Mouse (Mus musculus) activated CD4-positive, CD25-positive, alpha-beta regulatory T cell, adult 4 months (primary cell): ENCODE data around the gene Tnrc6c. TPM values are rescaled to one million over a fixed set of nuclear protein-coding genes. Genes with fewer than 3 reads are reported as not detected.

ENCODE experiments used
- ATAC-seq: one replicate; pipeline ENCODE4 v1.8.0; 2017
- polyA plus RNA-seq, 2 experiments: library from polyadenylated mRNA; unstranded; fragments of 100-300 nt; shearing (Covaris generic); gene quantifications; one replicate each; pipeline ENCODE4 v1.2.1; 2017

Tnrc6c gene
- polyA plus RNA-seq, 2 experiments from 2014 or later, result 14.3 to 16.8 TPM

DNA sequence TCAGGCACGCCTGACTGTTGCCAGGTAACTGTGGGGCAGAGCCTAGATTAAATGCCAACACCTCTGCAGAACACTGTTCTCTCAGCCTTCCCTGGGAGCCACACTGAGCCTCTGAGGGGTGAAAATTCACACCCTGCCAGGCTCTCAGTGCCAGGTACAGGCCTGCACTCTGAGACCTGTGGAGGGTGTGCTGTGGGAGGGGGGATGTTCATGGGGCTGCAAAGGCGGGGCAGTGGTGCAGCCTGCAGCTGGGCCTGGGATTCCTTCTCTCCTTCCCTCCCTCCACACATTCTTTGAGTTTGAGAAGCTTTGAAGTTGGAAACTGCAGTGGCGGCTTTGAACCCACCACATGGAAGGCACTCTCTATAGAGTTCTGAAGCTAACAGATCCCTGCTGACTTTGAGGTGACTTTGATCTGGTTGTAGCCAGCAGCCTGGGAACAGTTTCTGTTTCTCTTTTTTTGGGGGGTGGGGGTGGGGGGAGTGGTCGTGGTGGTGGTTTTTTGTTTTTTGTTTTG is 140.0 kb downstream of the Tnrc6c start:
- ATAC-seq, result no peak

DNA sequence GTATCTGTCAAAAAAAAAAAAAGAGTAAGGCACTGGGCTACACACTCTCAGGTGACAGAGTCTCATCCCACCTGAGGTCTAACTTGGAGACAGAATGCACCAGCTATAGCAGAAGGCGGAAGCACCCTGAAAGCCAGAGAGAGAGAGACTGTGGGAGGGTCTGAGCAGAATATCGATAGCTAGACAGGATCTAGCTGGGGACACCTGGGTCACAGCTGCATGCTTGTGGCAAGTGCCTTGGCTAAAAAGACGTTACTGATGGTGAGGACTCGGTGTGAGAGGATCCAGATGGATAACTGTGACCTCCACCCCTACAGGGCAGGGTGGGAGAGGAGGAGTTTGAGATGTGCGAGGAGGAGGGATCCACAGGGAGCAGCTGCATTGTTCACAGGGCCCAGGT is 142.9 kb downstream of the Tnrc6c start:
- ATAC-seq, result no peak

DNA sequence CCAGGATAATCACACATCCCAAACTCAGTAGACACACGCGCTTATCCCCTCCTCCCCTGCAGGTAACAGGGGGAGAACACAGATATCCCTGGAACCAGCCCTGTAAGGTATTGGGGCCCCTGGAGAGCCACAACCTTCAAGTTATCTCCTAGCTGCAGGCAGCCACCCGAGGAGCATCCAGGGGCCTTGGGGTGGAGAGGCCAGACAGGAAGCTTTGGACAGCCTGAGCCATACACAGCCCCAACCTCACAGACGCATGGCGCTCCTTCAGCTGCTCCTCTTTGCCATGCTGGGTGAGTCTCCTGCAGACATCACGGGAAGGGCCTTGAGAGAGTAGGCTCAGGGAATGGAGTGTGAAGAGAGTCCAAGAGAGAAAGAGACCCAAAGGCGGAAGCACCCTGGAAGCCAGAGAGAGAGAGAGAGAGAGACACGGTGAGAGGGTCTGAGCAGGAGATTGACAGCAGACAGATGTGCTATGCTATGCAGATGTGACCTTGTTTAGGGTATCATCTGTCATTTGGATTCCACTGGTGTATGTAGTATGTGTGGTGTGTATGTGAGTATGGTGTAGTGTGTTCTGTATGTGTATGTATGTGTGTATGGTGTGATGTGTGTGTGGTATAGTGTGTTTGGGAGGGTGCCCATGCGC is 143.5 kb downstream of the Tnrc6c start, which contains the start of gene 6030468B19Rik:
Gene 6030468B19Rik, plus strand, starts transcription at position 150 of the 649 bp plus-strand sequence.
- ATAC-seq, result no peak

DNA sequence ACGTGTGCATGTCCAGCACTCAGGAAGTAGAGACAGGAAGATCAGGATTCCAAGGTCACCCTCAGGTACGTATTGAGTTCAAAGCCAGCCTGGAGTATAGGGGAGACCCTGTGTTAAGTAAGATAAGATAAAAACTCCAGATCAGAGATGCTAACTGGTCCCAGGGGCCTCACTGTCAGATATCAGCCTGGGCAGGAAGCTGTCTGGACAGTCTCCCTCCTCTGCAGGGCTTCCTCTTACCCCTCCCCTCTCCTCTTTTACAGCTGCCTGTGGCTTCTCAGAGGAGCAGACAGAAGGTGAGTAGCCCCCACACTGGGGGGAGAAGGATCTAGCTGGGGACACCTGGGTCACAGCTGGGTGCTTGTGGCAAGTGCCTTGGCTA is 144.1 kb downstream of the Tnrc6c start:
- ATAC-seq, result peak; percentile 64

DNA sequence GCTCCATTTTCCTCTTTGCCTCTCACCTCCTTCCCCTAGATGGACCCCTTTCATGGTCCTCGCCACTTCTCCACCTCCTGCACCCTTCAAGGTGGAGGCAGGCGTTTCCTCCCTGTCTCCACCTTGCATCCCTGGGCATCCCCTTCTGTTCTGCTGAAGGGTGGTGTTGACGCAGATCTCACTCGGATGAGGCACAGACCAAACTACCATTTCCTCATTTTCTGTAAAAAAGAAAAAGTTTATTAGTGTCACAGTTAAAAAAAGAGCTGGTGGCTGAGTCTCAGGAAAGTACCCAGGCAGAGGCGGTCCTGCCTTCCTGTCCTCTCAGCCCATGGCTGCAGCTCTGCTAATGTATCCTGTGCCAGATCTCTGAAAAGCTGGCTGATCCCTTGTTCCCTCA is 145.1 kb downstream of the Tnrc6c start:
- ATAC-seq, result peak; percentile 63

DNA sequence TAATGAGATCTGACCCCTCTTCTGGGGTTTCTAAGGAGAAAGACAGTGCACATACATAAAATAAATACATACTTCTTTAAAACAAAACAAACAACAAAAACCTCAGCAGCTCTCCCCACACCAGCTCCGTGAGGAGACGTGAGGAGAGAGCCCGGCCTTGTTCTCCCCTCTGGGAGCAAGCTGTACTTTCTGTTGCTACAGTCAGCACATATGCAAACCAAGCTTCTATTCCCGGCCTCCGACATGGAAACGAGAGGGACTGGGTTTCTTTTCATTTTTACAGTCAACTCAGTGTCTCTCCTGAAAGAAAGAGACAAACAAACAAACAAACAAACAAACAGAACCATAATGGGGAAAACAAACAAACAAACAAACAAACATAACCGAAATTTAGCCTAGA is 145.9 kb downstream of the Tnrc6c start:
- ATAC-seq, result no peak

DNA sequence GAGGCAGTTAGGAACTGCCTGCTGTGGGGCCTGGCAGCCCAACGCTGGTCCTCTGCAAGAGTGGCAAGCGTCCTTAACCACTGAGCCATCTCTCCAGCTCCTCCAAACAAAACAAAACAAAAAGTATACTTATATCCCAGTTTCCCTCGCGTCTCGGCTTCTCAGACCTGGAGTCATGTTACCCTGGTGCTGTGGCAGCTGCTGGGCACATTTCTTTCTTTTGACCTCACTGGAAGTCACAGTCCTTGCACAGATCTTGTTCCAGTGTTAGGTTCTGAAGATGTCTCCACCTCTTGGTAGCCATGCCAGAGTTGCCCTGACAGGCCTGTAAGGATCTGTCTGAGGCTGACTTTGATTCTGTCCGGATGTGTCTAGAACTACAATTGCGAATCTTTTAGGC is 147.6 kb downstream of the Tnrc6c start:
- ATAC-seq, result no peak

DNA sequence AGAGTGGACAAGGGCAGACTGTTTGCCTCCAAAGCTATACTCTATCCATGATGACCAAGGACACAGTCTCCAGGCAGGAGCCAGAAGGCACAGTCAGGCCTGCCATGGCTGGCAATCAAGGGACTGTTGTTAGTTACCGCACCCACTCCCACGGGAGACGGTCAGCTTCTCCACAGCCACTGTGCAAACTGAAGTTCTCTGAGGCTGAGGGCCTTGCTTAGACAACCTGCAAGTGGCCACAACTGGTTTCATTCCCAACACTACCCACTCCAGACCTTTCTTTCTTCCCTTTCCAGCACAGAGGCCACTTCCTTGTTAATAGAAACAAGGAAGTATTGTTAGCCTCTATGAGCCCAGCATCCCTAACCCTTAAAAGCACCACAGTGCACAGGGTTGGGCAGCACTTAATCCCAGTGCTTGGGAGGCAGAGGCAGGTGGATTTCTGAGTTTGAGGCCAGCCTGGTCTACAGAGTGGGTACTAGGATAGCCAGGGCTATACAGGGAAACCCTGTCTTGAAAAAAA is 149.1 kb downstream of the Tnrc6c start:
- ATAC-seq, result no peak

DNA sequence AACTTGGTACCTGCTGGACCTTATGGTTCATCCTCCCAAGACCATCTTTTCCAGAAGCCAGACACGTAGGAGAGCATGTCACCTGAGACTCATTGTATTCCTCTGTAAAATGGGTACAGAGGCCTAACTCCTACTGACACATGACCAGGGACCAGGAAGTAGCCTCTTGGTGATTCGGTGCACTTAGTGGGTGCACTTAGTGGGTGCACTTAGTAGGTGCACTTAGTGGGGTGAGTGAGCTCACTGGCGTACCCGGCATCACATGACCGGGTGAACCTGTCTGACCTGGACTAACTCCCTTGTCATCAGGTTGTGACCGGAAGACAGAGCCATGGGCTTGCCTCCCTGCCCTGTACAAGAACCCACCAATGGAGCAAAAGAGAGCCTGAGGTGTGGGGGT is 152.7 kb downstream of the Tnrc6c start:
- no peak for ATAC-seq

DNA sequence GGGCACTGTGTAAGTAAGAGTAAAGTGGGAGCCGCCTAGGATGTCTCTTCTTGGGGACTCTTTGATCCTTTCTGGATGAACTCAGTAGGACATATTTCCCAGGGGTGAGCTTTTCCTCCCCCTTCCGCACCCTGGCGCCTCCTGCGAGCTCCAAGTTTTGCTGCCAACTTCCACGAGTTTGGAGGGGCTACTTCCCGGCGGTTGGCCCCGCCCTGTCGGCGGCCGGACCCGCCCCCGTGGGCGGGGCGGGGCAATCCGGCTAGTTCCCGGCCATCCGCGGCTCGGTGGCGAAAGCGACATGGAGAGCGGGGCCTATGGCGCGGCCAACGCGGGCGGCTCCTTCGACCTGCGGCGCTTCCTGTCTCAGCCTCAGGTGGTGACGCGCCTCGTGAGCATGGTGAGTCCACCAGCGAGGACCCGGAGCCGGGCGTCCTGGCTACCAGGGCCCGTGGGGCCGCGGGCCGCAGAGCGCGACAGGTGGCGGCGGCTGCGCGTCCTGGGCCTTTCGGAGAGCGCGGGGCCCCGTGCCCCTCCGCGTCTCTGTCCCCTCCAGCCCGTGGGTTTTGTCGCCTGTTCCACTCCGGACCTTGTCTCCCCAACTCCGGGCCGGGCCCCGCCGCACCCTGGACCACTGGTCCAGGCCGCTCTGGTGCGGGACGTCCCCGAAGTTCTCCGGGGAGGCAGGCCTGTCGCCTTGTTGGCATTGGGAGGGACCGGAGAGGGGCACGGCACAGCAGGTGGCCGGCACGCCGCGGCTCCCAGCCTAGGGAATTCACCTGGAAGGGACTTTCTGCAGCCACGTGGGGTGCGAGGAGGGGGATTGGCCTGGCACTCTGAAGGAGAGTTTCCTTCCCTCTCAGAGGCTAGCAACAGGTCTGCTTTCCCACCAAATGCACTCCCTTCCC is 155.6 kb downstream of the Tnrc6c start, which contains the start of the genes Gm20708 and Syngr2:
Gene Gm20708, plus strand, starts transcription at position 262 of the 905 bp plus-strand sequence.
Gene Syngr2, plus strand, starts transcription at position 262 of the 905 bp plus-strand sequence.
- ATAC-seq, result peak; percentile 38

DNA sequence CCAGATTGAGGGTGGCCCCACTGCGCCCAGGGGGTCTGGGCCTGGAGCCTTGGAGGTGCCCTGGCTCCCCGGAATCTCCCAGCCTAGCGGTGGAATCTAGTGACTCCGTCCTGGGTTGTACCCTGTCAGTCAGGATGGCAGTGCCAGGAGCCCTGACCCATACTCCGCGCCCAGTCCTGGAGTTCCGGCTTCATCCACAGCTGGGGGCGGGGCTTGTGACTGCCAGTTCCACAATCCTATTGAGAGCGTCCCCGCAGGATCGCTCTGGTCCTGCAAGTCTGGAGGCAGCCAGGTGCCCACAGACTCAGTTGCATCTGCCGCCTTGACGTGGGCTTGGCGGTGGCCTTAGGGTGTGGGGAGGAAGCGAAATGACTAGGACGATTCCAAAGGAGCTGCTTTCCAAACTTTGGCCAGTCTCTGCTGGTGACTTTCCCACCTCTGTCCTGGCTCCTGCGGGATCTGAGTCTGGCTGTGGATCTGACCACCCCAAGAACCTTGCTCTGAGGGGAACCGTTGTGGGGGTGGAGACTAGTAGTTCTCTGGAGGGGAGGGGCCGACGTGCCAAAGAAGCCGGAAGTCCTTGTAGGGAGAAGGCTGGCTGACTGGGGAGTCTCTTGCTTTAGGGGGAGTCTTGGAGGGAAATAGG is 156.4 kb downstream of the Tnrc6c start:
- peak; percentile 74 for ATAC-seq

Other genes with a start within 250 kb of the Tnrc6c start
- under 1 TPM in 1 of 2 experiments, not detected in 1; 0.19 TPM for gene Gm11733, start 169.9 kb upstream of the Tnrc6c start, polyA plus RNA-seq
- 10 to 100 TPM; 26.8 to 45.3 TPM for gene Tmc8, start 127.8 kb downstream of the Tnrc6c start, polyA plus RNA-seq
- 100 to 1,000 TPM in 1 of 2 experiments, 10 to 100 TPM in 1; 88.2 to 107 TPM for gene Tmc6, start 127.9 kb downstream of the Tnrc6c start, polyA plus RNA-seq
- gene 6030468B19Rik, start 143.4 kb downstream of the Tnrc6c start, polyA plus RNA-seq, result 1 to 10 TPM; 1.3 to 1.9 TPM
- 1 to 10 TPM; 3.8 to 5.6 TPM for gene Gm20708, start 155.4 kb downstream of the Tnrc6c start, polyA plus RNA-seq
- 100 to 1,000 TPM in 1 of 2 experiments, 10 to 100 TPM in 1; 76.0 to 131 TPM for gene Syngr2, start 155.4 kb downstream of the Tnrc6c start, polyA plus RNA-seq
- gene Afmid, start 171.6 kb downstream of the Tnrc6c start, polyA plus RNA-seq, result 10 to 100 TPM; 23.5 to 24.7 TPM
- 10 to 100 TPM; 52.4 to 88.7 TPM for gene Tk1, start 171.8 kb downstream of the Tnrc6c start, polyA plus RNA-seq
- 100 to 1,000 TPM in 1 of 2 experiments, 10 to 100 TPM in 1; 88.3 to 110 TPM for gene Birc5, start 195.0 kb downstream of the Tnrc6c start, polyA plus RNA-seq
- not detected for gene Tmem235, start 206.5 kb downstream of the Tnrc6c start, polyA plus RNA-seq
- gene Tha1, start 219.2 kb downstream of the Tnrc6c start, polyA plus RNA-seq, result 10 to 100 TPM; 12.8 to 17.7 TPM